Mouse (Mus musculus): Measurements from ENCODE around the gene Taar9. TPM values are rescaled to one million over a fixed set of nuclear protein-coding genes. Genes with fewer than 3 reads are reported as not detected.
"Not testable (repeated sequence)": the region's sequence is repeated elsewhere in the genome, so short reads cannot be mapped to it uniquely, and the experiment has no call there.

The Taar9 gene
- not detected in 2 replicates for polyA plus RNA-seq (2014; fragmentation: Nextera tagmentation; extraction: Ambion mirVana)

DNA sequence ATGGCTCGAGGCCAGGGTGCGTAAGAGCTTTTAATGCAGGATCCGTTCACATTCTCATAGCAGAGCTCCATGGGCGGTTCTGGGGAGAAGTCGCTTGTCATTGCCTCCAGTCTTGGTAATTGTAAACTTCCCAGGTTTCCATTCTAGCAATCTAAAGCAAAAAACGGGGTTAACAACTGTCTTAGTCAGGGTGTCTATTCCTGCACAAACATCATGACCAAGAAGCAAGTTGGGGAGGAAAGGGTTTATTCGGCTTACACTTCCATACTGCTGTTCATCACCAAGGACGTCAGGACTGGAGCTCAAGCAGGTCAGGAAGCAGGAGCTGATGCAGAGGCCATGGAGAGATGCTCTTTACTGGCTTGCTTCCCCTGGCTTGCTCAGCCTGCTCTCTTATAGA lies at the start of gene Taar9:
Gene Taar9 (minus strand): TSS at position 101 of the 400 bp plus-strand sequence.
- not testable (repeated sequence) for H3K36me3 ChIP-seq (ENCODE audit: control insufficient read depth, insufficient read depth, low read length); H3K27me3 ChIP-seq (replicated peaks; ENCODE audit: control insufficient read depth, insufficient read depth, low read length); H3K4me2 ChIP-seq (ENCODE audit: low read length); ATAC-seq; H3K9ac ChIP-seq (ENCODE audit: low read length); H3K4me3 ChIP-seq (ENCODE audit: low read depth, low read length); H3K9me3 ChIP-seq (replicated peaks; ENCODE audit: control insufficient read depth, low read length); H3K4me1 ChIP-seq (ENCODE audit: control insufficient read depth, insufficient read depth, low read length); H3K27ac ChIP-seq (ENCODE audit: low read depth, low read length); DNase-seq (ENCODE audit: low spot score)
- 83% methylated on average over 8 of the region's 8 CpGs for WGBS

DNA sequence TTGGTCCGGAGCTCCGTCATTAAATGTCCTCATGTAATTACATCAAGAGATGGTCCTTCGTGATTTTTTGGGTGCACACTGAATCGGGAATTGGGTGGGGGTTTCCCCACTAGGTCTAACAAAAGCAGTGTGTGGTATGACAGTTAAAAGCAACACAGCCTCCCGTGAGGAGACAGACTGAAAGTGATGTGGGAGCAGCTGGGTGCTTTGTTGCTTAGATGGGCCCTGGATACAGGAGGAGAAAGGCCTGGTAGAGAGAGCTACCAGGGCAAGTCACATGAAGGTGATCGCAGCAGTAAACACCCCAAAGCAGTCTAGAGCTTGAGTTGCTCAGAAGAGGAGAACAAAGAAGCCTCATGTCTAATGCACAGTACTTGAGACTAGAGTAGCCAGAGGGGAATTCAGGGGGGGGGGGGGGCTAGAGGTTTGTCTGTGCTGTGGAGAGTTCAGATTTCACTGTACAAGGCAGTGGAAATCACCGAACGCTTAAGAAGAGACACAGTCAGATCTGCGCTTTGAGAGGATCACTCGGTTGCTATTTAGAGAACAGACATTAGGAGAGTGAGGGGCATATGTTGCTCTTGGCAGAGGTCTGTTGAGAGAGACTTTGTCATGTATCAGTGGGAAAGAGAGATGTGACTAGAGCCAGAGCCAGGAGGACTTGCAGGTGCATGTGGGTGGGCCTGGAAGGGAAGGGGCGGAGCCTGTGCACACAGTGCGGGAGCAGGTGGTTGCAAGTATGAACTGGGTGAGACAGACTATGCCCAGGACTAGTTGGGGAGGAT lies 49.3 kb upstream of the Taar9 start:
- Histone ChIP-seq H3K27ac (ENCODE audit: low read depth, low read length) (no peak overlapping the region), H3K27me3 (replicated peaks; ENCODE audit: control insufficient read depth, insufficient read depth, low read length) (no peaks in the 10 kb centered on the region), H3K9me3 (replicated peaks; ENCODE audit: control insufficient read depth, low read length) (no peaks in the 10 kb centered on the region), H3K4me3 (ENCODE audit: low read depth, low read length) (no peak overlapping the region), H3K9ac (ENCODE audit: low read length) (no peak overlapping the region), H3K4me1 (ENCODE audit: control insufficient read depth, insufficient read depth, low read length) (peaks cover 4% of the 10 kb centered on the region; the same call in 1 of the 2 replicates), H3K36me3 (ENCODE audit: control insufficient read depth, insufficient read depth, low read length) (peaks cover 41% of the 10 kb centered on the region), H3K4me2 (ENCODE audit: low read length) (no peak overlapping the region)
- WGBS, result 82% methylated on average over 12 of the region's 12 CpGs
- DNase-seq (ENCODE audit: low spot score) (no peak), ATAC-seq (peak; percentile 35; the same call in 1 of the 2 replicates)

DNA sequence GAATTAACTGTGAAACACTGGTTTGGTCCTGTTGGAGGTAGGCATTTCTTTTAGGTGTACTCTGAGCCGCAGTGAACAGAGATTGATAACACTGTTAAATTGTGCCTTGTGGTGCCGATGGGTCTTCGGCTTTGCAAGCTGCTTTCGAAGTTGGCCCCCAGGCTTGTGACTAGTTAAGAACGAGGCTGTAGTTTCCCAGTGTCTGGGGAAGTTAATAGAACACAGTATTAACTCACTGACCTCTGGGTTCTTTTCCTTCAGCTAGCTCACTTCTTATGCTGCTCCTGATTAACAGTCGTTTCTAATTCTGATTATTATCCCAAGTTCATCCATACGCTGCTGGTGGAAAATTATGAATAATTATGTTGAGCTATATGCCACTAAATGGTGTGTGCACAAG lies 40.8 kb upstream of the Taar9 start:
- H3K4me2 ChIP-seq (ENCODE audit: low read length), result peak overlapping the region; percentile 59
- peaks cover 5% of the 10 kb centered on the region; the same call in 1 of the 2 replicates for H3K4me1 ChIP-seq (ENCODE audit: control insufficient read depth, insufficient read depth, low read length)
- H3K4me3 ChIP-seq (ENCODE audit: low read depth, low read length), result peak overlapping the region; percentile 78
- no peak for ATAC-seq
- peaks cover under 1% of the 10 kb centered on the region; the same call in 1 of the 2 replicates for H3K36me3 ChIP-seq (ENCODE audit: control insufficient read depth, insufficient read depth, low read length)
- no peak overlapping the region for H3K27ac ChIP-seq (ENCODE audit: low read depth, low read length)
- H3K9ac ChIP-seq (ENCODE audit: low read length), result peak overlapping the region; percentile 91
- no peaks in the 10 kb centered on the region for H3K27me3 ChIP-seq (replicated peaks; ENCODE audit: control insufficient read depth, insufficient read depth, low read length)
- H3K9me3 ChIP-seq (replicated peaks; ENCODE audit: control insufficient read depth, low read length), result no peaks in the 10 kb centered on the region
- DNase-seq (ENCODE audit: low spot score), result no peak
- 62% methylated on average over 7 of the region's 7 CpGs for WGBS

DNA sequence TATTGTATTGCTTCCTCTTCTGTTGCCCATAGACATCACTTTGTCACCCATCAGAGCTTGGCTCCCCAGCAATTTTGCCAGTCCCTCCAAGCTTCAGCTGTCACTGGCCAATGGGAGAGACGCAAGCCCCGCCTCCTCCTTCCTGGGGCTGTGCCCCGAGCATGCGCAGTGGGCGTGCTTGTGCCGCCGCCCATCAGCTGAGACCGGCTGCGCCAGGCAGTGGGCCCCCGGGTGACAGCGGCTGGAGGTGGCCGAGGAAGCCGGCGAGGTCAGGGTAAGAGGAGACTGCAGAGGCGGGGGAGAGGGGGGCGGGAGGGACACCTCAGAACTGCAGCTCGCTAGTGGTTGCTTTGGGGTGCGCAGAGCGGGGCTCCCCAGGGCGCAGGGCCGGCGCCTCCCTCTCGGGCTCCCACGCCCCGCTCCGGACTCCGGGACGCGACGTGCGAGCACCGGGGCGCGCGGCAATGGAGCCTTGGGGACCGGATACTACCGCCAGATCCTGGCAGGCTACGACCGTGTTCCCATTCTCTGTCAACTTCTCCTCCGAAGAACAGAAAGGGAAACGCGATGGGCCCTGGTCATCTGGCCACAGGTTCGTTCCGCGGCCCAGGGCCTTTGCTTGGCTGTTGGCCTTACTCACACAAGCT lies 39.9 kb upstream of the Taar9 start, which contains the start of gene Stx7:
Gene Stx7 (plus strand): TSS at position 168 of the 647 bp plus-strand sequence.
- H3K27me3 ChIP-seq (replicated peaks; ENCODE audit: control insufficient read depth, insufficient read depth, low read length), result no peaks in the 10 kb centered on the region
- H3K4me1 ChIP-seq (ENCODE audit: control insufficient read depth, insufficient read depth, low read length), result peaks cover 5% of the 10 kb centered on the region; the same call in 1 of the 2 replicates
- H3K36me3 ChIP-seq (ENCODE audit: control insufficient read depth, insufficient read depth, low read length), result no peaks in the 10 kb centered on the region
- ATAC-seq (peak; percentile 99), DNase-seq (ENCODE audit: low spot score) (peak; percentile 96)
- 0 out of 2 replicates have a peak within 1 kb of the TSS, but pooled peaks have one; percentile 52 for H3K27ac ChIP-seq (ENCODE audit: low read depth, low read length)
- H3K4me2 ChIP-seq (ENCODE audit: low read length), result peak within 1 kb of the TSS; percentile 59
- under 1% methylated on average over 40 of the region's 45 CpGs for WGBS
- H3K9ac ChIP-seq (ENCODE audit: low read length), result peak within 1 kb of the TSS; percentile 91
- H3K4me3 ChIP-seq (ENCODE audit: low read depth, low read length), result peak within 1 kb of the TSS; percentile 78
- H3K9me3 ChIP-seq (replicated peaks; ENCODE audit: control insufficient read depth, low read length), result no peaks in the 10 kb centered on the region

DNA sequence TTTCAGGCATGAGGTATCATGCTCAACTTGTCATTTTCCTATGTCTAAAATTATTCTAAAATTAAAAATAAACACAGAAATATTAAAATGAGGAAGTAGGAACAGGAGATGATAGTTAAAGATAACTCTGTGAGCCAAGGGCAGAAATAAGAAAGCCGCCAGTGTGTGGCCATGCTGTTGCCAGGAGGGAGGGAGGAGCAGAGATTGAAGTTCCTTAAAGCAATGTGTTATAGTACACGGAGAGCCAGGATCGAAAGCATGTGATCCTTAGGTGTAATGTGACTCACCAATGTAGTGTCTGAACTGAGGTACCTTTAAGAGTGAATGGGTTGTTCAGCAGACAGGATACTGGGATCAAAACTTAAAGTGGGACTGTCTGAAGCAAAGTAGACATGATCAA lies 33.4 kb upstream of the Taar9 start:
- DNase-seq (ENCODE audit: low spot score) (no peak), ATAC-seq (no peak)
- no peak overlapping the region for H3K27ac ChIP-seq (ENCODE audit: low read depth, low read length)
- no peak overlapping the region for H3K4me2 ChIP-seq (ENCODE audit: low read length)
- 91% methylated on average over 3 of the region's 3 CpGs for WGBS
- no peaks in the 10 kb centered on the region for H3K4me1 ChIP-seq (ENCODE audit: control insufficient read depth, insufficient read depth, low read length)
- no peaks in the 10 kb centered on the region for H3K9me3 ChIP-seq (replicated peaks; ENCODE audit: control insufficient read depth, low read length)
- H3K27me3 ChIP-seq (replicated peaks; ENCODE audit: control insufficient read depth, insufficient read depth, low read length), result no peaks in the 10 kb centered on the region
- H3K4me3 ChIP-seq (ENCODE audit: low read depth, low read length), result no peak overlapping the region
- H3K9ac ChIP-seq (ENCODE audit: low read length), result no peak overlapping the region
- H3K36me3 ChIP-seq (ENCODE audit: control insufficient read depth, insufficient read depth, low read length), result no peaks in the 10 kb centered on the region

DNA sequence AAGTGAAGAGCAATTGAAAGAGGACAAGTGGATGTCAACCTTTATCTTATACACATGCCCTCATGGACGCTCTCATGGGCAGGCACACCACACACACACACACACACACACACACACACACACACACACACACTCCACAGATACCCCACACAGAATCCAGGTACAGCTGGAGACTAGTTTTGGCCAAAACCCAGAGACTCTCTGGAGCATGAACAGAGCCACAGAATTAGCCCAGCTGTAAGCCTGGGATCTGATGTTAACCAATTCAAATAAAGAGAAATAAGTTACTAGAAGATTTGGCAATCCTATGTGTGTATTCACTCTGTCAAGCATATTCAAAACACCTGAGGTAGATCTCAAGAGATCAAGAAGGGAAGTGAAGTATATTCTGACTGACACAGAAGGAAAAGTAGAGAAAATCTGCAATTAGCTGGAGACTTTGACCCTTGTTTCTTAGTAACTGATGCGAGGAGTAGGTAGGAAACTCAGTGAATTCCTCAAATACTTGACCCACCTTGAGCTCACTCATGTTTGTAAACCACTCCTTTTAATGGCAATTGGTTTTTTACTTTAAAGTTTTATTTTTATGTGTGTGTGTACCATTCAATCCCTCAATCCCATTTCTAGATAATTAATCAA lies 29.4 kb upstream of the Taar9 start:
- no peak overlapping the region for H3K27ac ChIP-seq (ENCODE audit: low read depth, low read length)
- ATAC-seq (no peak), DNase-seq (ENCODE audit: low spot score) (no peak)
- no peak overlapping the region for H3K4me3 ChIP-seq (ENCODE audit: low read depth, low read length)
- 86% methylated on average over 2 of the region's 2 CpGs for WGBS
- H3K4me1 ChIP-seq (ENCODE audit: control insufficient read depth, insufficient read depth, low read length), result no peaks in the 10 kb centered on the region
- H3K9ac ChIP-seq (ENCODE audit: low read length), result no peak overlapping the region
- no peaks in the 10 kb centered on the region for H3K36me3 ChIP-seq (ENCODE audit: control insufficient read depth, insufficient read depth, low read length)
- H3K27me3 ChIP-seq (replicated peaks; ENCODE audit: control insufficient read depth, insufficient read depth, low read length), result no peaks in the 10 kb centered on the region
- no peak overlapping the region for H3K4me2 ChIP-seq (ENCODE audit: low read length)
- no peaks in the 10 kb centered on the region for H3K9me3 ChIP-seq (replicated peaks; ENCODE audit: control insufficient read depth, low read length)

DNA sequence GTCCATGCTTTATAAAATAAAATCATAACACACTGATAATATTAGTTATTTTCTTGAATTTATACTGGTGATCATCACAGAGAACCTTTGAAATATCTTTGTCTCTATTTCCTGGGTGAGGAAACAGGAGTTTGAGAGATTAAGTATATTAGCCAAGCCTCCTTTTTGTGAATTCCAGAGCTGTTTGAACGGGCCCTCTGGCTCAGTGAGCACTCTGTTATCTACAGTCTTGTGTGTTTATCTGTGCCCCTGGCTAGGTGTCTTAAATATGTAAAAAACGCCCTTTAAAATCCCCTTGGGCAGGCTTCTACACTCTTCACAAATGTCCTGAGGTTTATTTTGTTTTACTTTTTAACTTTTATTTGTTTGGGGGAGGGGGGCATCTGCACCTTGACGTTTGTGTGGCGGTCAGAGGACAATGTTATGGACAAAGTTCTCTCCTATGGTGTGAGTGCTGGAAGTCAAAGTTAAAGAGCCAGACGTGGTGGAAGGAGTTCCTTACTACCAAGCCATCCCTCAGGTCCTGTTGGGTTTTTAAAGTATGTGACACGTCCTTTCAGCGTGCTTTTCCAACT lies 24.8 kb upstream of the Taar9 start:
- 64% methylated on average over 7 of the region's 7 CpGs for WGBS
- Histone ChIP-seq H3K4me1 (ENCODE audit: control insufficient read depth, insufficient read depth, low read length) (peaks cover 2% of the 10 kb centered on the region; the same call in 1 of the 2 replicates), H3K9me3 (replicated peaks; ENCODE audit: control insufficient read depth, low read length) (no peaks in the 10 kb centered on the region), H3K4me2 (ENCODE audit: low read length) (no peak overlapping the region), H3K27me3 (replicated peaks; ENCODE audit: control insufficient read depth, insufficient read depth, low read length) (no peaks in the 10 kb centered on the region), H3K4me3 (ENCODE audit: low read depth, low read length) (no peak overlapping the region), H3K9ac (ENCODE audit: low read length) (no peak overlapping the region), H3K36me3 (ENCODE audit: control insufficient read depth, insufficient read depth, low read length) (no peaks in the 10 kb centered on the region), H3K27ac (ENCODE audit: low read depth, low read length) (no peak overlapping the region)
- DNase-seq (ENCODE audit: low spot score), result no peak
- ATAC-seq, result no peak

DNA sequence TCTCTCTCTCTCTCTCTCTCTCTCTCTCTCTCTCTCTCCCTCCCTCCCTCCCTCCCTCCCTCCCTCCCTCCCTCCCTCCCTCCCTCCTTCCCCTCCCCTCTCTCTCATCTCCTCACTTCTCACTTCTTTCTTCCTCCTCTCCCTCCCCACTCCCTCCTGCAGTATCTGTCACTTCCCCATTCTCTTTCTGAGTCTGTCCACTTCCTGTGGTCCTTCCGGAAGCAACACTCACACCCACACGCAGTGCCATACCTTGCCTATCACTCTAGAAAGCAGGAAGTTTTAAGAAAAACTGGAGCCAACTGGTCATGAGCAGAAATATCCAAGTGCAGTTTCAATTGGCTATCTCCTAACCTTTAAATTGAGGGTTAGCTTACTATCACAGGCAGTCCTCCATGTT lies 23.8 kb upstream of the Taar9 start:
- no peak for DNase-seq (ENCODE audit: low spot score)
- no peak overlapping the region for H3K9ac ChIP-seq (ENCODE audit: low read length)
- ATAC-seq, result no peak
- H3K4me2 ChIP-seq (ENCODE audit: low read length), result no peak overlapping the region
- H3K27me3 ChIP-seq (replicated peaks; ENCODE audit: control insufficient read depth, insufficient read depth, low read length), result no peaks in the 10 kb centered on the region
- peaks cover 2% of the 10 kb centered on the region; the same call in 1 of the 2 replicates for H3K4me1 ChIP-seq (ENCODE audit: control insufficient read depth, insufficient read depth, low read length)
- H3K4me3 ChIP-seq (ENCODE audit: low read depth, low read length), result no peak overlapping the region
- H3K36me3 ChIP-seq (ENCODE audit: control insufficient read depth, insufficient read depth, low read length), result no peaks in the 10 kb centered on the region
- no peak overlapping the region for H3K27ac ChIP-seq (ENCODE audit: low read depth, low read length)
- 48% methylated on average over 2 of the region's 2 CpGs for WGBS
- no peaks in the 10 kb centered on the region for H3K9me3 ChIP-seq (replicated peaks; ENCODE audit: control insufficient read depth, low read length)

All from forebrain, embryonic 14.5 days (tissue).